Mouse (Mus musculus) thymus, adult 2 months (tissue): ENCODE measurements around the gene Ifna4.
"Not testable (repeated sequence)": the region's sequence is repeated elsewhere in the genome, so short reads cannot be mapped to it uniquely, and the experiment has no call there.

Experiments used
- CTCF ChIP-seq: fragments of 200-500 bp; IDR thresholded peaks from 2 replicates; pipeline ENCODE4 v1.5.1; 2012; ENCODE audit warnings: mild to moderate bottlenecking, control low read depth, low read length, moderate library complexity, borderline replicate concordance; ENCODE audit not compliant: control insufficient read depth, poor library complexity, insufficient read depth; ENCODE audit errors: extremely low read depth
- POLR2A ChIP-seq: fragments of 200-500 bp; IDR thresholded peaks from 2 replicates; pipeline ENCODE4 v1.6.1; 2012; ENCODE audit warnings: mild to moderate bottlenecking, low read length, control low read depth, moderate library complexity; ENCODE audit not compliant: control insufficient read depth, poor library complexity, insufficient read depth; ENCODE audit errors: extremely low read depth

GRCm38 (mm10) chr4:88835225-88835624 lies 6.4 kb upstream of the Ifna4 start, which contains the start of gene Ifna5:
- TF ChIP-seq CTCF, POLR2A: not testable (repeated sequence)
